Mouse (Mus musculus) kidney, adult 2 months (tissue): Measurements from ENCODE around the gene Nostrin. TPM values are rescaled to one million over a fixed set of nuclear protein-coding genes. Genes with fewer than 3 reads are reported as not detected.

Experiments used
- DNase-seq: peaks from one replicate; pipeline ENCODE4 v3.0.0; 2021
- H3K27ac ChIP-seq: fragments of 200-500 bp; 2 replicates; pipeline ENCODE4 v1.5.1; 2012; ENCODE audit warnings: low read depth, low read length, control low read depth, inconsistent platforms; ENCODE audit not compliant: insufficient read depth
- H3K27me3 ChIP-seq: fragments of 200-500 bp; replicated peaks from 2 replicates; pipeline ENCODE4 v1.6.1; 2012; ENCODE audit warnings: mild to moderate bottlenecking, moderate library complexity, low read length, inconsistent platforms; ENCODE audit not compliant: control insufficient read depth, insufficient read depth
- H3K36me3 ChIP-seq: fragments of 200-500 bp; 2 replicates; pipeline ENCODE4 v1.6.1; 2012; ENCODE audit warnings: mild to moderate bottlenecking, moderate library complexity, low read length, inconsistent platforms; ENCODE audit not compliant: control insufficient read depth, insufficient read depth
- H3K4me1 ChIP-seq: fragments of 200-500 bp; 2 replicates; pipeline ENCODE4 v1.6.1; 2011; ENCODE audit warnings: low read length; ENCODE audit not compliant: control insufficient read depth, insufficient read depth
- H3K4me3 ChIP-seq: fragments of 200-500 bp; 2 replicates; pipeline ENCODE4 v1.5.1; 2011; ENCODE audit warnings: mild to moderate bottlenecking, low read depth, low read length, control low read depth; ENCODE audit not compliant: insufficient read depth
- CTCF ChIP-seq: fragments of 200-500 bp; conservative IDR thresholded peaks from 2 replicates; pipeline ENCODE4 v1.5.1; 2011; ENCODE audit warnings: low read depth, mild to moderate bottlenecking, control low read depth, low read length, moderate library complexity, mixed read lengths; ENCODE audit not compliant: insufficient read depth, insufficient read length
- POLR2A ChIP-seq: fragments of 200-500 bp; IDR thresholded peaks from one replicate; pipeline ENCODE4 v1.6.1; 2011; ENCODE audit warnings: low read depth, low read length, control low read depth
- WGBS: fragments of 180-500 bp; shearing (Covaris S2); methylation state at CpG from one replicate; pipeline ENCODE4 v1.1.7; 2018; 5-methylcytosine and 5-hydroxymethylcytosine counted together
- polyA plus RNA-seq: library from polyadenylated mRNA; depleted of rRNA; stranded (reverse); fragments of >200 nt; gene quantifications from 2 replicates; pipeline ENCODE4 v1.2.3, GENCODE M21; 2012

Nostrin gene
- polyA plus RNA-seq, 1 experiment, result 1.0 TPM

DNA sequence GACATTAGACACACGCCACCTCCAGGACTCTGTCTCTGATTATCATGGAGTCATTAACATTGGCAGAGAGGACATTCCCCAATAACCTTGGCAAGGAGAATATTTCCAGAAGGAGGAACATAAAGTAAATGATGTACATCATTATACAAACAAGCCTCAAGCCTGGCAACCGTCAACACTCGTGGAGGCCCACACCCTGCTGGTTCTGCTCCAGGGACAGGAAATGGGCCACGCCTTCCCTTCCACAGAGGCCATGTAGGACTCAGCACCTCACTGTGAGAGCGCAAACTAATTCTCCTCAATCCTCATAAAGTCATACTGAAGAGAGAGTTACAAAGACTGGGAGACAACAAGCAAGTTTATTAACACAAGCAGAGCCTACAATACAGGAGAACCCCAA lies 58.0 kb downstream of the Nostrin start:
- no peaks in the 10 kb centered on the region for H3K27me3 ChIP-seq
- no peak overlapping the region for H3K4me3 ChIP-seq
- TF ChIP-seq CTCF (no peak), POLR2A (no peak)
- H3K36me3 ChIP-seq, result no peaks in the 10 kb centered on the region
- no peaks in the 10 kb centered on the region for H3K4me1 ChIP-seq
- H3K27ac ChIP-seq, result no peak overlapping the region
- 86% methylated on average over 5 of the region's 5 CpGs for WGBS
- no peak for DNase-seq

- peak; percentile 65 for DNase-seq
- no peaks in the 10 kb centered on the region for H3K27me3 ChIP-seq
- H3K27ac ChIP-seq, result peak overlapping the region; percentile 41; the same call in 1 of the 2 replicates
- WGBS, result 7% methylated on average over 6 of the region's 6 CpGs
- H3K4me1 ChIP-seq, result peaks cover 3% of the 10 kb centered on the region; the same call in 1 of the 2 replicates
- peak overlapping the region; percentile 61 for H3K4me3 ChIP-seq
- TF ChIP-seq POLR2A, result no peak
- no peaks in the 10 kb centered on the region for H3K36me3 ChIP-seq
Measured at GRCm38 (mm10) chr2:69205185-69205584, 69.6 kb downstream of the Nostrin start.

- no peaks in the 10 kb centered on the region for H3K27me3 ChIP-seq
- no peak for TF ChIP-seq POLR2A
- TF ChIP-seq CTCF, result 0 out of 2 replicates have a peak, but pooled peaks have one; percentile 10
- H3K27ac ChIP-seq, result peak within 1 kb of the TSS; percentile 41
- H3K4me1 ChIP-seq, result peaks cover 3% of the 10 kb centered on the region; the same call in 1 of the 2 replicates
- peak within 1 kb of the TSS; percentile 61 for H3K4me3 ChIP-seq
- WGBS, result under 1% methylated on average over 46 of the region's 46 CpGs
- H3K36me3 ChIP-seq, result no peaks in the 10 kb centered on the region
- DNase-seq, result peak; percentile 98
Measured at GRCm38 (mm10) chr2:69205791-69206351, 70.3 kb downstream of the Nostrin start, which contains the start of gene Spc25. Spc25 (minus strand) TSS chr2:69206194.

DNA sequence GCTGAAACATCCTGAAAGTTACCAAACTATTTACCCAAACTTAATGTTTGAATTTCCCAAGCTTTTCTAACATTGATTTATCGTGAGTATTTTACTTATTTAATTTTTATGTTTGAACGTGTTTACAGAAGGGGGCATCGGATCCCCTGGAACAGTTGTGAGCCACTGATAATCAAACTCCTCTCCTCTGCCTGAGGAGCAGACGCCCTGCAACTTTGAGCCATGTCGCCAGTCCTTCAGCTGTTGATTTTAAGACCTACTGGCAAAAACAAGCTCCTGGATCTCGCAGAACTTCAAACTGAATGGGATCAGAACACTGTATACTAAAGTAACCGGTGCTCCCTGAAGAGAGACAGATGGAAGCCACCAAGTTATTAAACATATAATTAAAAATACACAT lies 70.9 kb downstream of the Nostrin start:
- H3K4me1 ChIP-seq, result peaks cover 3% of the 10 kb centered on the region; the same call in 1 of the 2 replicates
- no peaks in the 10 kb centered on the region for H3K27me3 ChIP-seq
- TF ChIP-seq CTCF, result no peak
- no peak for TF ChIP-seq POLR2A
- DNase-seq, result peak; percentile 5
- 19% methylated on average over 7 of the region's 7 CpGs for WGBS
- H3K4me3 ChIP-seq, result no peak overlapping the region
- no peaks in the 10 kb centered on the region for H3K36me3 ChIP-seq
- no peak overlapping the region for H3K27ac ChIP-seq

- Histone ChIP-seq H3K4me3 (no peak overlapping the region), H3K27ac (no peak overlapping the region), H3K4me1 (peaks cover 3% of the 10 kb centered on the region; the same call in 1 of the 2 replicates), H3K36me3 (no peaks in the 10 kb centered on the region), H3K27me3 (no peaks in the 10 kb centered on the region)
- DNase-seq, result no peak
- 76% methylated on average over 3 of the region's 3 CpGs for WGBS
- TF ChIP-seq POLR2A (no peak), CTCF (no peak)
Measured at GRCm38 (mm10) chr2:69209684-69210083, 74.1 kb downstream of the Nostrin start.

- Histone ChIP-seq H3K27me3 (no peaks in the 10 kb centered on the region), H3K4me3 (no peak within 1 kb of the TSS), H3K36me3 (no peaks in the 10 kb centered on the region), H3K27ac (no peak within 1 kb of the TSS), H3K4me1 (no peaks in the 10 kb centered on the region)
- 57% methylated on average over 7 of the region's 7 CpGs for WGBS
- DNase-seq, result no peak
- TF ChIP-seq POLR2A, result no peak
- no peak for TF ChIP-seq CTCF
Measured at GRCm38 (mm10) chr2:69210773-69211172, 75.2 kb downstream of the Nostrin start, which contains the start of gene G6pc2. G6pc2 (plus strand) TSS chr2:69211073.

DNA sequence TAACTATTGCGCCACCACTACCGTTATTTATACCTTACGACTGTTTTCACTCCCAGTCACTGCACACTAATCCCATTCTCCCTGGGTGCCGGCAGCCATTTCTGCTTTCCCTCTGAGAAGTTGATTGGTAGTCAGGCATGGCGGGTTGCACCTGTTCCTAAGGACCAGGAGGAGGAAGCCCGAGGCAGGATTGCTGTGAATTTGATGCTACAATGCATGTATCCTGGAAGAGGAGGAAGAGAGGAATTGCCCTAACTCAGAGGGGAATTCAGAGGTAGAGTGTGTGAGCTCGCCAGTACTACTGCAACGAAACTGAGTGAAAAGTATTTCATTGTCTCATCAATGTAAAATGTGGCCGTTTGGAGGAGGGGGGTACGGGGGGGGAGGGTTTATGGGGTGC lies 77.1 kb downstream of the Nostrin start:
- H3K36me3 ChIP-seq, result no peaks in the 10 kb centered on the region
- H3K27me3 ChIP-seq, result no peaks in the 10 kb centered on the region
- H3K4me1 ChIP-seq, result no peaks in the 10 kb centered on the region
- H3K4me3 ChIP-seq, result no peak overlapping the region
- TF ChIP-seq POLR2A (no peak), CTCF (no peak)
- DNase-seq, result no peak
- 74% methylated on average over 10 of the region's 10 CpGs for WGBS
- no peak overlapping the region for H3K27ac ChIP-seq
